ENCODE assay signal across 10 mouse cellular contexts in genomic region chr13:45820473-45821230, GRCm38 (mm10).
DNase-seq lines count a peak whose midpoint lies in the region; ATAC-seq lines count a peak whose summit lies in the region.
"Had no signal": no experiment of that assay in that cellular context is flagged by ENCODE, and none has a peak within 500 bp of the region (broad histone marks: within the 10 kb centered on the region; RNA-seq: fewer than 3 reads in every experiment).

No protein-coding gene starts in this region.

- ATAC-seq in kidney, embryonic 16.5 days (ENCODE audit: low FRiP score, low TSS enrichment) = no peak
- peak; percentile 56; the same call in 1 of the 2 replicates for ATAC-seq in intestine, embryonic 15.5 days
- ATAC-seq in CD4-positive, CD25-positive, alpha-beta regulatory T cell, adult 4 months = no peak

- H3K4me3 ChIP-seq in kidney, embryonic 16.5 days (ENCODE audit: low read length) = no peak overlapping the region
- H3K4me3 ChIP-seq in intestine, embryonic 15.5 days (replicated peaks) = no peak overlapping the region
- H3K4me3 ChIP-seq: erythroblast, embryonic 14.5 days; limb, embryonic 10.5 days had no signal

- WGBS in kidney, embryonic 16.5 days = 41% methylated on average over 15 of the region's 15 CpGs
- WGBS in intestine, embryonic 15.5 days = 50% methylated on average over 15 of the region's 15 CpGs

- no peak overlapping the region for H3K27ac ChIP-seq in kidney, embryonic 16.5 days (ENCODE audit: low read length)
- no peak overlapping the region for H3K27ac ChIP-seq in intestine, embryonic 15.5 days
- H3K27ac ChIP-seq: limb, embryonic 10.5 days had no signal

- no peaks in the 10 kb centered on the region for H3K9me3 ChIP-seq in kidney, embryonic 16.5 days (ENCODE audit: low read length)
- H3K9me3 ChIP-seq in intestine, embryonic 15.5 days = no peaks in the 10 kb centered on the region
- H3K9me3 ChIP-seq: limb, embryonic 10.5 days had no signal

- no peaks in the 10 kb centered on the region for H3K27me3 ChIP-seq in kidney, embryonic 16.5 days (ENCODE audit: insufficient read depth, low read length)
- no peaks in the 10 kb centered on the region for H3K27me3 ChIP-seq in intestine, embryonic 15.5 days (replicated peaks)

- H3K4me2 ChIP-seq in kidney, embryonic 16.5 days (replicated peaks; ENCODE audit: low read depth, low read length) = no peak overlapping the region
- no peak overlapping the region for H3K4me2 ChIP-seq in intestine, embryonic 15.5 days (replicated peaks)

- peak; percentile 43 for DNase-seq in kidney, postnatal 10 days
- peak; percentile 36 for DNase-seq in adrenal gland, postnatal 25 days
- peak; percentile 54 to 71 for DNase-seq in heart, adult 18-20 months
- DNase-seq in layer of hippocampus, postnatal 36 days = no peak
- DNase-seq in spleen, postnatal 4 days (ENCODE audit: low spot score in 2 of 2) = no peak

- 0 out of 2 replicates have a peak, but pooled peaks cover 5% of the 10 kb centered on the region for H3K4me1 ChIP-seq in kidney, embryonic 16.5 days (ENCODE audit: insufficient read depth, low read length)
- 0 out of 2 replicates have a peak, but pooled peaks cover 3% of the 10 kb centered on the region for H3K4me1 ChIP-seq in intestine, embryonic 15.5 days (replicated peaks)

- no peak overlapping the region for H3K9ac ChIP-seq in kidney, embryonic 16.5 days (replicated peaks; ENCODE audit: low read length)
- no peak overlapping the region for H3K9ac ChIP-seq in intestine, embryonic 15.5 days

- H3K36me3 ChIP-seq in kidney, embryonic 16.5 days (ENCODE audit: insufficient read depth, low read length) = peaks cover 7% of the 10 kb centered on the region; the same call in 1 of the 2 replicates
- H3K36me3 ChIP-seq in intestine, embryonic 15.5 days = no peaks in the 10 kb centered on the region
- H3K36me3 ChIP-seq: limb, embryonic 10.5 days had no signal

Comparison
In these comparisons a context has a peak if more than half of its experiments do, and no peak if none do; other contexts are left out.
1. DNase-seq: peak in kidney, postnatal 10 days (single experiment), adrenal gland, postnatal 25 days (single experiment) and heart, adult 18-20 months (2 of 2); none in layer of hippocampus, postnatal 36 days (0 of 2) and spleen, postnatal 4 days (0 of 2).